ENCODE assay signal across 14 mouse cellular contexts in genomic region chr11:106669102-106669872, GRCm38 (mm10). TPM values are rescaled to one million over a fixed set of nuclear protein-coding genes. Genes with fewer than 3 reads are reported as not detected.
DNase-seq lines count a peak whose midpoint lies in the region; ATAC-seq and TF ChIP-seq lines count a peak whose summit lies in the region.
"Had no signal": no experiment of that assay in that cellular context is flagged by ENCODE, and none has a peak within 500 bp of the region (broad histone marks: within the 10 kb centered on the region; RNA-seq: fewer than 3 reads in every experiment).

No protein-coding gene starts in this region.

- no peaks in the 10 kb centered on the region for H3K36me3 ChIP-seq in hindbrain, embryonic 13.5 days
- no peaks in the 10 kb centered on the region for H3K36me3 ChIP-seq in hindbrain, postnatal 0 days (ENCODE audit: insufficient read depth, low read length)
- H3K36me3 ChIP-seq: embryonic facial prominence, embryonic 13.5 days; limb, embryonic 13.5 days; midbrain, embryonic 12.5 days had no signal

- no peak overlapping the region for H3K4me2 ChIP-seq in hindbrain, embryonic 13.5 days
- no peak overlapping the region for H3K4me2 ChIP-seq in hindbrain, postnatal 0 days (ENCODE audit: low read depth, low read length)
- H3K4me2 ChIP-seq: embryonic facial prominence, embryonic 13.5 days; limb, embryonic 13.5 days; midbrain, embryonic 12.5 days had no signal

- intact Hi-C loops in gastrocnemius, adult 2 months (cut with DNase I), result no loop called here

- peaks cover 21% of the 10 kb centered on the region for H3K4me1 ChIP-seq in hindbrain, embryonic 13.5 days (replicated peaks)
- H3K4me1 ChIP-seq in hindbrain, postnatal 0 days (ENCODE audit: insufficient read depth, low read length), result peaks cover 7% of the 10 kb centered on the region; the same call in 1 of the 2 replicates
- peaks cover 47% of the 10 kb centered on the region for H3K4me1 ChIP-seq in brown adipose tissue, adult 24 weeks (ENCODE audit: control insufficient read depth, insufficient read depth, insufficient read length, low read length)

- H3K27me3 ChIP-seq in hindbrain, embryonic 13.5 days, result no peaks in the 10 kb centered on the region
- H3K27me3 ChIP-seq in hindbrain, postnatal 0 days (ENCODE audit: insufficient read depth, low read length), result no peaks in the 10 kb centered on the region
- H3K27me3 ChIP-seq: embryonic facial prominence, embryonic 13.5 days; limb, embryonic 13.5 days; midbrain, embryonic 12.5 days had no signal

- H3K27ac ChIP-seq in gastrocnemius, adult 2 months, result peak overlapping the region; percentile 75
- H3K27ac ChIP-seq in hindbrain, embryonic 13.5 days, result no peak overlapping the region
- H3K27ac ChIP-seq in hindbrain, postnatal 0 days, result no peak overlapping the region
- peak overlapping the region; percentile 53 for H3K27ac ChIP-seq in brown adipose tissue, adult 24 weeks (replicated peaks; ENCODE audit: low read depth, low read length)
- H3K27ac ChIP-seq: embryonic facial prominence, embryonic 13.5 days; kidney, postnatal 0 days; limb, embryonic 13.5 days; midbrain, embryonic 12.5 days had no signal

- ATAC-seq in hindbrain, embryonic 13.5 days (ENCODE audit: low FRiP score), result no peak
- no peak for ATAC-seq in hindbrain, postnatal 0 days

- DNase-seq in gastrocnemius, adult 2 months, result peak; percentile 3
- no peak for DNase-seq in gastrocnemius, postnatal 25 days
- no peak for DNase-seq in hindbrain, postnatal 0 days (ENCODE audit: low spot score)
- DNase-seq in ES-CJ7 (ENCODE audit: low read depth, low spot score), result peak; percentile 91
- no peak for DNase-seq in ovary, postnatal 36 days (ENCODE audit: low spot score)
- DNase-seq: cerebellum, adult 11-12 months; cerebellum, postnatal 36 days had no signal

- H3K9me3 ChIP-seq in hindbrain, embryonic 13.5 days, result no peaks in the 10 kb centered on the region
- no peaks in the 10 kb centered on the region for H3K9me3 ChIP-seq in hindbrain, postnatal 0 days (ENCODE audit: low read length)
- H3K9me3 ChIP-seq: embryonic facial prominence, embryonic 13.5 days; limb, embryonic 13.5 days; midbrain, embryonic 12.5 days had no signal

- TF ChIP-seq CTCF in gastrocnemius, adult 2 months (IDR thresholded peaks at IDR 0.05), result no peak
- no peak for TF ChIP-seq CTCF in hindbrain, postnatal 0 days (IDR thresholded peaks at IDR 0.05; ENCODE audit: low read depth)

- H3K9ac ChIP-seq in hindbrain, embryonic 13.5 days, result 0 out of 2 replicates have a peak overlapping the region, but pooled peaks have one; percentile 29
- H3K9ac ChIP-seq in hindbrain, postnatal 0 days (replicated peaks; ENCODE audit: low read length), result no peak overlapping the region
- H3K9ac ChIP-seq: embryonic facial prominence, embryonic 13.5 days; limb, embryonic 13.5 days; liver, postnatal 0 days had no signal

- 39% methylated on average over 8 of the region's 8 CpGs for WGBS in hindbrain, embryonic 13.5 days
- 42% methylated on average over 8 of the region's 8 CpGs for WGBS in hindbrain, postnatal 0 days

- no peak overlapping the region for H3K4me3 ChIP-seq in gastrocnemius, adult 2 months
- no peak overlapping the region for H3K4me3 ChIP-seq in hindbrain, embryonic 13.5 days
- no peak overlapping the region for H3K4me3 ChIP-seq in hindbrain, postnatal 0 days (ENCODE audit: low read length)
- H3K4me3 ChIP-seq in brown adipose tissue, adult 24 weeks (ENCODE audit: insufficient read depth, low read depth, low read length), result no peak overlapping the region
- H3K4me3 ChIP-seq: embryonic facial prominence, embryonic 13.5 days; limb, embryonic 13.5 days; midbrain, embryonic 12.5 days had no signal

RNA-seq across cellular contexts. Expression of gene Tex2, which starts 56.1 kb away (rescaled TPM):
- total RNA-seq in gastrocnemius, adult 2 months (2021), result 10 to 100 TPM; 59.2 to 65.5 TPM
- 10 to 100 TPM; 51.9 to 56.2 TPM for total RNA-seq in gastrocnemius, postnatal 25 days (2021)
- polyA plus RNA-seq in hindbrain, embryonic 13.5 days (2015; fragmentation: Nextera tagmentation; extraction: Ambion mirVana), result 21.3 and 21.7 TPM in 2 replicates
- 46.2 and 60.5 TPM in 2 replicates for total RNA-seq in hindbrain, postnatal 0 days (2014; rRNA removed)
- 30.0 and 30.8 TPM in 2 replicates for polyA plus RNA-seq in hindbrain, postnatal 0 days (2015; fragmentation: Nextera tagmentation; extraction: Ambion mirVana)
- 32.8 and 33.5 TPM in 2 replicates for polyA plus RNA-seq in brown adipose tissue, adult 24 weeks (2012; ENCODE audit: insufficient read depth, insufficient read length, missing spikeins)

Comparison
In these comparisons a context has a peak if more than half of its experiments do, and no peak if none do; other contexts are left out.
1. DNase-seq: peak in gastrocnemius, adult 2 months (single experiment) and ES-CJ7 (single experiment); none in gastrocnemius, postnatal 25 days (single experiment), hindbrain, postnatal 0 days (single experiment) and ovary, postnatal 36 days (single experiment).
2. H3K27ac ChIP-seq: peak in gastrocnemius, adult 2 months (single experiment) and brown adipose tissue, adult 24 weeks (single experiment); none in hindbrain, embryonic 13.5 days (single experiment) and hindbrain, postnatal 0 days (single experiment).